Mouse (Mus musculus) left cerebral cortex, adult 2 months (tissue): ENCODE data around the gene Rab11fip4. TPM values are rescaled to one million over a fixed set of nuclear protein-coding genes. Genes with fewer than 3 reads are reported as not detected.
"Not testable (repeated sequence)": the region's sequence is repeated elsewhere in the genome, so short reads cannot be mapped to it uniquely, and the experiment has no call there.

Experiments
- DNase-seq, 2 experiments: peaks; one replicate each; pipeline ENCODE4 v3.0.0; 2021 to 2022; ENCODE audit warnings: low spot score in 2 of 2, mixed read lengths in 1 of 2; ENCODE audit errors: extremely low spot score in 1 of 2
- H3K27ac ChIP-seq: fragments of 200-600 bp; 2 replicates; pipeline ENCODE4 v1.8.1; 2022
- H3K4me3 ChIP-seq: fragments of 200-600 bp; 2 replicates; pipeline ENCODE4 v1.8.1; 2022
- CTCF ChIP-seq: fragments of 200-600 bp; IDR thresholded peaks from 2 replicates; pipeline ENCODE4 v1.8.1; 2022; ENCODE audit warnings: antibody characterized with exemption, mild to moderate bottlenecking, moderate library complexity
- intact Hi-C: fragments of 180-260 bp; cut with DNase I; formaldehyde crosslinking; loops from one replicate; pipeline ENCODE4 v1.15.1; 2025
- total RNA-seq, 2 experiments: library from RNA; stranded (reverse); gene quantifications; 2 replicates each; pipeline ENCODE4 v1.2.3; 2021

The Rab11fip4 gene
- total RNA-seq, 2 experiments from 2014 or later: 246 to 249 TPM

DNA sequence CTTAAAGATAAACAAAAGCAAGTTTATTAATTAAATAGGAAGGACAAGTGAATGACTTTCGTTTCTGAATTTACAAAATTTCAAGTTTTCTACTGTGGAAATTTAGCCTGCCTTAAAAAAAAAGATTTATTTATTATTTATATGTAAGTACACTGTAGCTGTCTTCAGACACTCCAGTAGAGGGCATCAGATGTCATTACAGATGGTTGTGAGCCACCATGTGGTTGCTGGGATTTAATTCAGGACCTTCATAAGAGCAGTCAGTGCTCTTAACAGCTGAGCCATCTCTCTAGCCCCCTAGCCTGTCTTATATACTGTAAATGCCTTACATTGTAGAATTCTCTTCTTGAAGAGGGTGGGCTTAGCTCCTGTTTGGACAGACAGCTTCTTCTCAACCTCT lies 98.9 kb downstream of the Rab11fip4 start:
- intact Hi-C loops: no loop called here

GRCm38 (mm10) chr11:79691513-79691912 lies 100.5 kb downstream of the Rab11fip4 start:
- intact Hi-C loops: no loop called here
- Histone ChIP-seq H3K4me3 (no peak overlapping the region), H3K27ac (no peak overlapping the region)
- TF ChIP-seq CTCF: no peak
- DNase-seq: no peak

More for the DNA sequence above, 98.9 kb downstream of the Rab11fip4 start:
- no peak overlapping the region for H3K27ac ChIP-seq
- no peak for DNase-seq
- TF ChIP-seq CTCF: peak; percentile 34
- no peak overlapping the region for H3K4me3 ChIP-seq

GRCm38 (mm10) chr11:79696390-79697307 lies 105.6 kb downstream of the Rab11fip4 start:
- no peak for DNase-seq
- intact Hi-C loops: no loop called here
- no peak for TF ChIP-seq CTCF
- 0 out of 2 replicates have a peak overlapping the region, but pooled peaks have one; percentile 13 for H3K27ac ChIP-seq
- no peak overlapping the region for H3K4me3 ChIP-seq

DNA sequence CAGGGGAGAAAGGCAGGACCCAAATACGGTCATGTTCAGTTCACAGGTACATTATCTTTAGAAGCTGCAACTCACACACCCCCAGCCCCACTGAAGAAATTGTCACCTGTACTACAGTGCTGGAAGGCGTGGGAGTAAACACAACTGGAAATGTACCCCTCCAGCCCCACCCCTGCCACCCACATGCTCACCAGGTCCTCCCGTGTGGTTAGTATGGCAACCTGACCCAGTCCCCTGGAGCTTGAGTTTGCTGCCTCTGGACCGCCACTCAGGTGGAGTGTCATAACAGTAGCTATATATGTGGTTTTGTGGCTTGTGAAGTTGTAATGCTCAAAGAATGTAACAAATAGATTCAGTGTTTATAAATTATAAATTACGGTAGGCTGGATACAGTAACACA lies 107.1 kb downstream of the Rab11fip4 start:
- H3K4me3 ChIP-seq: no peak overlapping the region
- no peak for TF ChIP-seq CTCF

GRCm38 (mm10) chr11:79698542-79698941 lies 107.5 kb downstream of the Rab11fip4 start:
- intact Hi-C loops, H3K4me3 ChIP-seq, DNase-seq, H3K27ac ChIP-seq: not testable (repeated sequence)

More for the DNA sequence above, 107.1 kb downstream of the Rab11fip4 start:
- DNase-seq: no peak
- H3K27ac ChIP-seq: no peak overlapping the region
- intact Hi-C loops: no loop called here

- intact Hi-C loops: no loop called here
- DNase-seq: no peak
- TF ChIP-seq CTCF: no peak
- no peak overlapping the region for H3K4me3 ChIP-seq
- peak overlapping the region; percentile 36; the same call in 1 of the 2 replicates for H3K27ac ChIP-seq
Measured at GRCm38 (mm10) chr11:79701466-79701865, 110.5 kb downstream of the Rab11fip4 start.

- peak overlapping the region; percentile 36; the same call in 1 of the 2 replicates for H3K27ac ChIP-seq
- DNase-seq: no peak
- no peak for TF ChIP-seq CTCF
- 0 out of 2 replicates have a peak overlapping the region, but pooled peaks have one; percentile 14 for H3K4me3 ChIP-seq
- intact Hi-C loops: no loop called here
Measured at GRCm38 (mm10) chr11:79702092-79702491, 111.1 kb downstream of the Rab11fip4 start.

- Histone ChIP-seq H3K27ac (peak overlapping the region; percentile 97), H3K4me3 (peak overlapping the region; percentile 96)
- no peak for DNase-seq
- intact Hi-C loops: no loop called here
- peak; percentile 40 for TF ChIP-seq CTCF
Measured at GRCm38 (mm10) chr11:79703452-79703851, 112.4 kb downstream of the Rab11fip4 start.

- DNase-seq: peak in 1 of 2 experiments; percentile 60
- intact Hi-C loops: no loop called here
Measured at GRCm38 (mm10) chr11:79703885-79704291, 112.9 kb downstream of the Rab11fip4 start.

GRCm38 (mm10) chr11:79704318-79705150 lies 113.5 kb downstream of the Rab11fip4 start:
- TF ChIP-seq CTCF: no peak; the same call in 1 of the 2 replicates
- H3K27ac ChIP-seq: peak overlapping the region; percentile 97

More at GRCm38 (mm10) chr11:79703885-79704291, 112.9 kb downstream of the Rab11fip4 start:
- TF ChIP-seq CTCF: no peak
- peak overlapping the region; percentile 97 for H3K27ac ChIP-seq
- peak overlapping the region; percentile 96 for H3K4me3 ChIP-seq

DNA sequence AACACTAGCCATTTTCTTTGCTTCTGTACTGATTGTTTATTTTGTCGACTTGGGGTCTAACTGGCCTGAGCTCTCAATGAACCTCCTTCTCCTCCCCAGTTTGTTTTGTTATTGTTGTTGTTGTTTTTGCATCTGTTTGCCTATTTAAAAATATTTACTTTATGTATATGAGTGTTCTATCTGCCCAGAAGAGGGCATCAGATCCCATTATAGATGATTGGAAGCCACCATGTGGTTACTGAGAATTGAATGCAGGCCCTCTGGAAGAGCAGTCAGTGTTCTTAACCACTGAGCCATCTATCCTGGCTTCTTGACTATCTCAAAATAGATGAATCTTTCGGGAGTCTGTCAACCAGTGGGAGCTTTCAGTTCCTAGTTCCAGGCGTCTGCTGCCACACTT lies 116.1 kb downstream of the Rab11fip4 start:
- Histone ChIP-seq H3K27ac (no peak overlapping the region), H3K4me3 (no peak overlapping the region)
- TF ChIP-seq CTCF: peak; percentile 18
- no peak for DNase-seq
- intact Hi-C loops: no loop called here

More at GRCm38 (mm10) chr11:79704318-79705150, 113.5 kb downstream of the Rab11fip4 start:
- intact Hi-C loops: no loop called here
- DNase-seq: peak; percentile 96 to 99
- peak overlapping the region; percentile 96 for H3K4me3 ChIP-seq
